In genomic region chr8:117011366-117011765, GRCm38 (mm10) we compare ENCODE assay signal across 20 mouse cellular contexts. TPM values are rescaled to one million over a fixed set of nuclear protein-coding genes. Genes with fewer than 3 reads are reported as not detected.
DNase-seq lines count a peak whose midpoint lies in the region.
"Had no signal": no experiment of that assay in that cellular context is flagged by ENCODE, and none has a peak within 500 bp of the region (broad histone marks: within the 10 kb centered on the region; RNA-seq: fewer than 3 reads in every experiment).

No protein-coding gene starts in this region.

- no peak overlapping the region for H3K4me3 ChIP-seq in embryonic facial prominence, embryonic 10.5 days
- H3K4me3 ChIP-seq: embryonic facial prominence, embryonic 13.5 days; embryonic facial prominence, embryonic 15.5 days; erythroblast, embryonic 14.5 days; forebrain, embryonic 10.5 days; forebrain, embryonic 12.5 days had no signal

- H3K36me3 ChIP-seq in embryonic facial prominence, embryonic 10.5 days (replicated peaks), result no peaks in the 10 kb centered on the region
- H3K36me3 ChIP-seq: embryonic facial prominence, embryonic 13.5 days; embryonic facial prominence, embryonic 15.5 days; forebrain, embryonic 10.5 days; forebrain, embryonic 12.5 days; G1E had no signal

- H3K9me3 ChIP-seq in embryonic facial prominence, embryonic 10.5 days, result no peaks in the 10 kb centered on the region
- H3K9me3 ChIP-seq: embryonic facial prominence, embryonic 13.5 days; embryonic facial prominence, embryonic 15.5 days; forebrain, embryonic 10.5 days; forebrain, embryonic 12.5 days had no signal

- 86% methylated on average over 9 of the region's 9 CpGs for WGBS in embryonic facial prominence, embryonic 10.5 days

- DNase-seq in spleen, adult 18-20 months, result peak; percentile 24 to 26
- no peak for DNase-seq in spleen, adult 12 weeks (ENCODE audit: low spot score)
- DNase-seq in A20 (ENCODE audit: low read depth, low spot score), result peak; percentile 50
- peak; percentile 37 to 55 for DNase-seq in B cell, adult 2 months
- DNase-seq in layer of hippocampus, adult 8-10 months (ENCODE audit: low spot score in 2 of 2), result no peak
- no peak for DNase-seq in embryonic facial prominence, embryonic 10.5 days (ENCODE audit: low spot score)
- DNase-seq: adrenal gland, adult 8-10 months; adrenal gland, postnatal 14 days; cerebellum, adult 11-12 months; cerebellum, adult 2 months; cerebellum, adult 9-10 months; cerebellum, postnatal 10 days; cerebellum, postnatal 25 days had no signal

- H3K27me3 ChIP-seq in embryonic facial prominence, embryonic 10.5 days (replicated peaks; ENCODE audit: low read depth, poor library complexity, severe bottlenecking), result peaks cover 9% of the 10 kb centered on the region; the same call in 1 of the 2 replicates
- H3K27me3 ChIP-seq: embryonic facial prominence, embryonic 15.5 days had no signal

- no peaks in the 10 kb centered on the region for H3K4me1 ChIP-seq in embryonic facial prominence, embryonic 10.5 days
- H3K4me1 ChIP-seq: embryonic facial prominence, embryonic 13.5 days; embryonic facial prominence, embryonic 15.5 days; forebrain, embryonic 10.5 days; forebrain, embryonic 12.5 days had no signal

- H3K27ac ChIP-seq in embryonic facial prominence, embryonic 10.5 days (replicated peaks), result no peak overlapping the region
- H3K27ac ChIP-seq: embryonic facial prominence, embryonic 13.5 days; embryonic facial prominence, embryonic 15.5 days; forebrain, embryonic 10.5 days; forebrain, embryonic 12.5 days had no signal

RNA-seq across cellular contexts. Expression of gene Gcsh, which starts 18.0 kb away (rescaled TPM):
- 10 to 100 TPM; 46.0 to 53.2 (median 48.7) TPM for total RNA-seq in layer of hippocampus, adult 8-10 months (2022)
- polyA plus RNA-seq in embryonic facial prominence, embryonic 10.5 days (2016; fragmentation: Nextera tagmentation; extraction: Ambion mirVana), result 183 and 189 TPM in 2 replicates

RNA-seq across cellular contexts. Expression of gene 1700030J22Rik, which starts 32.6 kb away (rescaled TPM):
- 10 to 100 TPM in 1 of 4 experiments, 1 to 10 TPM in 3; 7.3 to 10.6 (median 8.6) TPM for total RNA-seq in layer of hippocampus, adult 8-10 months (2022)
- 2.0 and 2.4 TPM in 2 replicates for polyA plus RNA-seq in embryonic facial prominence, embryonic 10.5 days (2016; fragmentation: Nextera tagmentation; extraction: Ambion mirVana)
- polyA plus RNA-seq: activated CD4-positive, CD25-positive, alpha-beta regulatory T cell, adult 4 months had no signal

Comparison
In these comparisons a context has a peak if more than half of its experiments do, and no peak if none do; other contexts are left out.
1. DNase-seq: peak in spleen, adult 18-20 months (2 of 2), A20 (single experiment) and B cell, adult 2 months (2 of 2); none in spleen, adult 12 weeks (single experiment), layer of hippocampus, adult 8-10 months (0 of 2) and embryonic facial prominence, embryonic 10.5 days (single experiment).